Mouse (Mus musculus) neural tube, embryonic 12.5 days (tissue): ENCODE data around the gene Atp10a. TPM values are rescaled to one million over a fixed set of nuclear protein-coding genes. Genes with fewer than 3 reads are reported as not detected.

Experiments
- ATAC-seq: fragments of 200-750 bp; cut with Nextera tagmentation; 2 replicates; pipeline ENCODE4 v1.8.0; 2017; ENCODE audit warnings: low read depth, mild to moderate bottlenecking, moderate TSS enrichment, moderate library complexity; ENCODE audit not compliant: low FRiP score
- H3K27ac ChIP-seq: fragments of 300-500 bp; sonication (generic); 2 replicates; pipeline ENCODE4 v1.5.1; 2016
- H3K27me3 ChIP-seq: fragments of 300-500 bp; sonication (generic); replicated peaks from 2 replicates; pipeline ENCODE4 v1.6.1; 2016; ENCODE audit warnings: mild to moderate bottlenecking
- H3K36me3 ChIP-seq: fragments of 300-500 bp; sonication (generic); 2 replicates; pipeline ENCODE4 v1.6.1; 2016; ENCODE audit warnings: mild to moderate bottlenecking
- H3K4me1 ChIP-seq: fragments of 300-500 bp; sonication (generic); 2 replicates; pipeline ENCODE4 v1.6.1; 2016
- H3K4me2 ChIP-seq: fragments of 300-500 bp; sonication (generic); replicated peaks from 2 replicates; pipeline ENCODE4 v1.6.1; 2016; ENCODE audit warnings: mild to moderate bottlenecking
- H3K4me3 ChIP-seq: fragments of 300-500 bp; sonication (generic); 2 replicates; pipeline ENCODE4 v1.5.1; 2016
- H3K9ac ChIP-seq: fragments of 300-500 bp; sonication (generic); 2 replicates; pipeline ENCODE4 v1.6.1; 2016; ENCODE audit warnings: mild to moderate bottlenecking
- H3K9me3 ChIP-seq: fragments of 300-500 bp; sonication (generic); 2 replicates; pipeline ENCODE4 v1.6.1; 2016; ENCODE audit warnings: mild to moderate bottlenecking
- WGBS: fragments of 180-500 bp; shearing (Covaris S2); methylation state at CpG from one replicate; pipeline ENCODE4 v1.1.7; 2016; 5-methylcytosine and 5-hydroxymethylcytosine counted together
- polyA plus RNA-seq: library from polyadenylated mRNA; unstranded; fragments of >200 nt; fragmentation: Nextera tagmentation; extraction: Ambion mirVana; gene quantifications from 2 replicates; pipeline ENCODE4 v1.2.1, GENCODE M21; 2016

The Atp10a gene
- polyA plus RNA-seq, 1 experiment from 2014 or later = 2.4 TPM

GRCm38 (mm10) chr7:58840367-58840766 lies 184.4 kb downstream of the Atp10a start:
- ATAC-seq = no peak
- Histone ChIP-seq H3K4me1 (peaks cover 23% of the 10 kb centered on the region), H3K36me3 (no peaks in the 10 kb centered on the region), H3K4me3 (no peak overlapping the region), H3K9ac (no peak overlapping the region), H3K27me3 (no peaks in the 10 kb centered on the region), H3K27ac (no peak overlapping the region), H3K9me3 (no peaks in the 10 kb centered on the region), H3K4me2 (no peak overlapping the region)
- 83% methylated on average over 2 of the region's 2 CpGs for WGBS

DNA sequence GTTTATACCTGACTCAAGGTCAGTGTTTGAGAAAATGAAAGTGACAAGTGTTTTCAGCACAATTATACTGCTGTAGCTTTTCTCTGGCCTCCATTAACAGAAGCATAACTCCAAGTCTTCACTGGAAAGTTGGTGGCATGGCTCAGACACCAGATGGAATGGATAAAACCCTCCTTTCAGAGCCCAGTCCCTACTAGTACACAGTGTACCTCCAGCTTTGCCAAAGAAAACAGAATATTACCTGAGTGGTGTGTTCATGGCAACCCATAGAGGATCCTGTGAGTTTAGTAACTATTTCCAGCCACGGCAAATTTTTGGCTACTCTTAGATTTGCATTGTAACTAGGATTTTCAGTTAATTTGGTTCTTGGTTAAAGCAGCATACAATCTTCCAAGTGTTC lies 185.1 kb downstream of the Atp10a start:
- H3K4me3 ChIP-seq = no peak overlapping the region
- no peaks in the 10 kb centered on the region for H3K27me3 ChIP-seq
- no peak for ATAC-seq
- H3K4me1 ChIP-seq = peaks cover 23% of the 10 kb centered on the region
- H3K9ac ChIP-seq = no peak overlapping the region
- no peak overlapping the region for H3K4me2 ChIP-seq
- no peaks in the 10 kb centered on the region for H3K9me3 ChIP-seq
- H3K36me3 ChIP-seq = no peaks in the 10 kb centered on the region
- 93% methylated on average over 1 of the region's 1 CpGs for WGBS
- no peak overlapping the region for H3K27ac ChIP-seq

DNA sequence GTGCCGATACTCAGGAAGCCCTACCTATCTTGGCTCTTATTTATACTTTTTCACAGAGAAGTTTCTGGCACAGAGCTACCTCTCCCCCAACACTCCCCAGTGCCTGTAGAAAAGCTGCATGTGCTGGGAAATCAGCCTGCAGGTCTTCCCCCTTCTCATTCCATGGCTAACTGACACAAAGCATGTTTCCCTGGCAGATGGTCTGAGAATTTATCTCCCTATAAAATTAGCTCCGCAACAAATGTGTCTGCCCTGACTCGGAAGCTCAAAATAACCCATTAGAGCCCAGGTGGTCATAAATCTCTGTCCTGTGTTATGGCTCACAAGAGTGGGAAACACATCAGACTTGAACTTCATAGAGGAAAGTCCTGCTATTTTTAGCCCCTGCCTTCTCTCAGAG lies 186.9 kb downstream of the Atp10a start:
- H3K27ac ChIP-seq = peak overlapping the region; percentile 10; the same call in 1 of the 2 replicates
- no peaks in the 10 kb centered on the region for H3K36me3 ChIP-seq
- H3K27me3 ChIP-seq = no peaks in the 10 kb centered on the region
- H3K4me1 ChIP-seq = peaks cover 23% of the 10 kb centered on the region
- peak overlapping the region; percentile 36; the same call in 1 of the 2 replicates for H3K4me2 ChIP-seq
- no peak overlapping the region for H3K9ac ChIP-seq
- H3K4me3 ChIP-seq = no peak overlapping the region
- ATAC-seq = peak; percentile 59
- no peaks in the 10 kb centered on the region for H3K9me3 ChIP-seq
- WGBS = 16% methylated on average over 3 of the region's 3 CpGs

DNA sequence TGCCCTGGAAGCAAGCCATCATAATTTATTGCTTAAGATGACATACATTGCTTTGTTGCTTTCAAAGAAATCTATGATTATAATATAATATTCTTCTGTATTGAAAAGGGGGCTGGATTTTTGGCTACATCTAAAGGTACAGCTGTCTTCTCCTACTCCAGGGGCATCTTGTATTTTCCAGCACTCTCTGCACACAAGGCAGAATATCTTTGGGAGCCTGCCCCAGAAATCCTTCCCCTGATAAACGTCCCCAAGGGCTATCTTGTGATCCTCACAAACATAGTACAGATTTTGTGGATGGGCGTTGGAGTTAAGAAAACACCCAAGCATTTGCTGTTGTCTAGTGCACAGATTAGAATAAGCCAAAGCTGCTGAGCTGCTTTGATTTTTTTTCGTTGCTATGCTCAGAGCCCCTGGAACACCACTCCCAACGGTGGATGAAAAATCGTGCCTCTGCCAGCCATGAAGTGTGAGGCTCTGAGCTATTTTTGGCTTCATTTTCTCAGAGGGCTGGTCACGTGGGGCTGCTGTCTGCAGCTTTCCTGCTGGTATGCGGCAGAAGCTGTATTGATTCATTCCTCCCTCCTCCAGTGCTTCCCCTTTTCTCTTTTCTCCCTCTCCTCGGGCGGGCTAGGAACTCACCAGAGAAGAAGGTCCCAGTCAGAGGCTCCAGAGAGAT lies 187.9 kb downstream of the Atp10a start:
- H3K36me3 ChIP-seq = no peaks in the 10 kb centered on the region
- ATAC-seq = peak; percentile 95
- H3K27me3 ChIP-seq = no peaks in the 10 kb centered on the region
- H3K4me3 ChIP-seq = no peak overlapping the region
- peak overlapping the region; percentile 75 for H3K27ac ChIP-seq
- H3K9ac ChIP-seq = no peak overlapping the region
- H3K9me3 ChIP-seq = no peaks in the 10 kb centered on the region
- WGBS = 2% methylated on average over 9 of the region's 9 CpGs
- peak overlapping the region; percentile 46 for H3K4me2 ChIP-seq
- peaks cover 23% of the 10 kb centered on the region for H3K4me1 ChIP-seq

GRCm38 (mm10) chr7:58844449-58844848 lies 188.5 kb downstream of the Atp10a start:
- H3K27me3 ChIP-seq = no peaks in the 10 kb centered on the region
- H3K27ac ChIP-seq = no peak overlapping the region
- H3K4me1 ChIP-seq = peaks cover 23% of the 10 kb centered on the region
- peak; percentile 45 for ATAC-seq
- H3K36me3 ChIP-seq = no peaks in the 10 kb centered on the region
- WGBS = 36% methylated on average over 4 of the region's 4 CpGs
- H3K4me2 ChIP-seq = peak overlapping the region; percentile 46
- H3K9me3 ChIP-seq = no peaks in the 10 kb centered on the region
- no peak overlapping the region for H3K9ac ChIP-seq
- H3K4me3 ChIP-seq = no peak overlapping the region

DNA sequence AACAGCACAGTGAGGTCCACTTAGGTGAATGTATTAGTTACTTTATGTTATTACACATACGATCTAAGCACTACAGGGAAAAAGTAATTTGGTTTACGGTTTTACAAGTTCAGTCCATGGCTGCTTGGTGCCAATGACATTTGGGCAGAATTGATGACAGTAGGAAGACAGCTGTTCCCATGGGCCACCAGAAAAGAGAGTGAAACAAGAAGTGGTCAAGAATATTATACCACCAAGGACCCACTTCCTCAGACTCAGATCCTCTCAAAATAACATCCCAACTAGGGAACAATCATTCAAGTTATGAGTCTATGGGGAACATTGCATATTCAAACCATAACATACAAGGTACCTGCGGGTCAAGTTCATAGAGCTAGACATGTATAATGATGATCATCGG lies 203.0 kb downstream of the Atp10a start:
- WGBS = 92% methylated on average over 4 of the region's 4 CpGs
- Histone ChIP-seq H3K4me3 (no peak overlapping the region), H3K4me2 (no peak overlapping the region), H3K27me3 (no peaks in the 10 kb centered on the region), H3K9me3 (no peaks in the 10 kb centered on the region), H3K27ac (no peak overlapping the region), H3K4me1 (no peaks in the 10 kb centered on the region), H3K9ac (no peak overlapping the region), H3K36me3 (no peaks in the 10 kb centered on the region)
- no peak for ATAC-seq

- H3K9ac ChIP-seq = no peak overlapping the region
- 85% methylated on average over 3 of the region's 3 CpGs for WGBS
- no peak overlapping the region for H3K4me2 ChIP-seq
- no peak for ATAC-seq
- no peak overlapping the region for H3K4me3 ChIP-seq
- no peaks in the 10 kb centered on the region for H3K36me3 ChIP-seq
- no peaks in the 10 kb centered on the region for H3K27me3 ChIP-seq
- H3K4me1 ChIP-seq = no peaks in the 10 kb centered on the region
- no peaks in the 10 kb centered on the region for H3K9me3 ChIP-seq
- no peak overlapping the region for H3K27ac ChIP-seq
Measured at GRCm38 (mm10) chr7:58863174-58863573, 207.2 kb downstream of the Atp10a start.

DNA sequence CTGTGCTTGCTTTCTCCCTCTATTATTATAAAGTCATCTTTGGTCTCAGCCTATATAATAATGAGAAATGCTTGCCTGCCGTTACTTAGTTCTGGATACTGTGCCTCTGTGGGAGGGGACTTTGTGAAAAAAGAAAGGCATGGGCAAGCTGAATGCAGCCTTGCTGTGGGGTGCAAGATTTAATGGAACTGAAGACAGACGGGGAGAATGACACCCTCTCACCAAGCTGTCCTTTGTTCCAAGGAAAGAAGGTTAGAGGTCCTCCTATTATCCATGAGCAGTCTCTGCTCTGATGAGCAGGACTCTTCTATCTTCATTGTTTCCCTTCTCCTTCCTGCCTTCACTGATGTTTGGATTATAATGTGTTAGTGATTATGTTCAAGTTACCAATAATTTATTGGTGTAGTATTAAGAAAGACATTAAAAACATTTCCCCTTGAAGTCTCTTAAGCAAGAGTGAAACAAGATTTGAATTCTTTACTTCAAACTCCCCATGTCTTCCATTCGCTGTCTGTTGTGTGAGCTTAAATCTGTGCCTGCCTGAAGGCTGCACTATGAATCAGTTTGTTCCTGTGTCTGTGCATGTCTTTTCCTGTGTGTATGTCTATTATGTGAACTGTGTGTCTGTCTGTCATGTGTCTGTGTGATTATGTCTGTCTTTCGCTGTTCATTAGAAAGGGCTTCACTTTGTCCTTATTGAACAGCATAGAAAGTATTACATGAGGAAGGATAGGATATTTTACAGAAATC lies 211.1 kb downstream of the Atp10a start:
- 30% methylated on average over 4 of the region's 4 CpGs for WGBS
- no peak overlapping the region for H3K4me2 ChIP-seq
- no peak overlapping the region for H3K4me3 ChIP-seq
- no peak overlapping the region for H3K27ac ChIP-seq
- H3K9me3 ChIP-seq = no peaks in the 10 kb centered on the region
- H3K27me3 ChIP-seq = no peaks in the 10 kb centered on the region
- H3K36me3 ChIP-seq = no peaks in the 10 kb centered on the region
- H3K9ac ChIP-seq = no peak overlapping the region
- ATAC-seq = no peak
- H3K4me1 ChIP-seq = no peaks in the 10 kb centered on the region

GRCm38 (mm10) chr7:58870661-58871060 lies 214.7 kb downstream of the Atp10a start:
- Histone ChIP-seq H3K27me3 (no peaks in the 10 kb centered on the region), H3K9me3 (no peaks in the 10 kb centered on the region), H3K4me3 (no peak overlapping the region), H3K27ac (no peak overlapping the region), H3K4me1 (no peaks in the 10 kb centered on the region), H3K9ac (no peak overlapping the region), H3K4me2 (no peak overlapping the region), H3K36me3 (no peaks in the 10 kb centered on the region)
- 46% methylated on average over 1 of the region's 1 CpGs for WGBS
- no peak for ATAC-seq

DNA sequence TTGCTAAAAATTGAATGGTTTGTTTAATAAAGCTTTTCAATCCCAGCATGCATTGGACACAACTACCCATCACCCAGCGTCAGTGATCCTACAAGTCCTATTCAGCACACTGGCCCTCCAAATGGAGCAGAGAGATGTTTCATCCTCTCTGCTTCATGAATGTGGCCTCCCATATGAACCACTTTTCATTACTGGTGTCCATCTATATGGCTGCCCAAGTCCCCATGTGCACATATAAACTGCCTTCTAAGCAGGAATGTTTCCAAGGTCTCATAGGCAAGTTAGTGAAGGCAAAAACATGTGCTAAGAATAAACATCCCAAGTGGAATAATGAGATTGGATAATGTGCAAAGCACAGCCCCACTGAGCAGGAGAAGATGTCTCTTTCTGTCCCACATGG lies 217.7 kb downstream of the Atp10a start:
- no peak for ATAC-seq
- WGBS = 88% methylated on average over 1 of the region's 1 CpGs

More for the DNA sequence above, 217.7 kb downstream of the Atp10a start:
- Histone ChIP-seq H3K9ac (no peak overlapping the region), H3K4me2 (no peak overlapping the region), H3K36me3 (no peaks in the 10 kb centered on the region), H3K27ac (no peak overlapping the region), H3K4me1 (no peaks in the 10 kb centered on the region), H3K27me3 (no peaks in the 10 kb centered on the region), H3K9me3 (no peaks in the 10 kb centered on the region), H3K4me3 (no peak overlapping the region)
